Mouse (Mus musculus): Measurements from ENCODE around the gene Usp9y.

Usp9y gene

DNA sequence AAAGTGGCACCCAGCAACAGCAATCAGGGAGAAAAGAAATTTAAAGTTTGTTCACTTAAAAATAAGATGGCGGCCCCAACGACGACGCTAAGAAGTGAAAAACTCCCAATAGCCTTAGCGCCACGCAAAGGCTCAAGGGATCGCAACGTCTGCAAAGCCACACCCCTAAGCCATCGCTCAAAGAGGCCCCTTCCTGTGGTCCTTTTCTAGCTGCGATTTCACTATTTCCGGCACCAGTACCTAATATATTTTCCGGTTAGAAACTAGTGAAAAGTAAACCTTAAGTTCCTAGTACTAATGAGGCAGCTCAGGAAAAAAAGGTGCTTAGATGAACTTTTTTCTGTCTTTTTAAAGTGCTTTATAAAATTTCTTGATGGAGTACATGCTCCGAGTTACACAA is at the start of gene Usp9y:
TSS of gene Usp9y (minus strand) at position 101 of the 400 bp plus-strand sequence.
- H3K27me3 ChIP-seq (ENCODE audit: control insufficient read depth, insufficient read depth, low read length, poor library complexity, severe bottlenecking): no peaks in the 10 kb centered on the region
- H3K36me3 ChIP-seq (ENCODE audit: control insufficient read depth, insufficient read depth, low read length, poor library complexity, severe bottlenecking): no peaks in the 10 kb centered on the region
- no peak for DNase-seq (ENCODE audit: low read depth, low spot score)

GRCm38 (mm10) chrY:1293708-1294107 is 165.9 kb downstream of the Usp9y start:
- H3K36me3 ChIP-seq (ENCODE audit: control insufficient read depth, insufficient read depth, low read length, poor library complexity, severe bottlenecking): no peaks in the 10 kb centered on the region
- H3K27me3 ChIP-seq (ENCODE audit: control insufficient read depth, insufficient read depth, low read length, poor library complexity, severe bottlenecking): no peaks in the 10 kb centered on the region
- DNase-seq (ENCODE audit: low read depth, low spot score): peak; percentile 60

DNA sequence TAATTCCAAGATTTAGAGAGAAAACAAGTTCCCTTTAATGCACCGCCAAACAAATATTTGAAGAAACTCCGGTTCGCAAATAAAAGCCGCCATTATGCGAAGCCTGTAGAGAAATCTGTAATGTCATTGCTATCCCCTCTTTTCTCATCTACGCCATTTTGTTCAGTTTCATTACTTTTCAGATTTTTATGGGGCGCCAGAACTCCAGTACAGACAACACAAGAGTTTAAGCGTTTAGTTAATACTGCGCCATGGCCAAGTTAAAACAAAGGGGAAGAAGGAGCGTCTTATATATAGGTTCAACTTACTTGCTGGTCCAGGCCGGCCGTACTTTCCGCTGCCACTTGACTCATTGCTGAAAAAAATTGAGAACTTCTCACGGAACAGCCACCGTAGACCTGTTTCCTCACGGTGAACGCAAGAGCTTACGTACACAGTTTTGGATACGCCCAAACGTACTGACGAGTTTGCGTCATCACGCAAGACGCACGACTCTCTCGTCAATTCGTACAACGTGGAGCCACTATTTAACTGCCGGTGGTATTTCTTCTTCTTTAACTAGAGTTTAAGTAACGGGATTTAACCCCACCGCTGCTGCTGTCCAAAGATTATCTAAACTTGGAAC is 173.3 kb downstream of the Usp9y start, which contains the start of gene Ddx3y:
TSS of gene Ddx3y (minus strand) at position 459 of the 625 bp plus-strand sequence.
- Histone ChIP-seq H3K27me3 (ENCODE audit: control insufficient read depth, insufficient read depth, low read length, poor library complexity, severe bottlenecking) (no peaks in the 10 kb centered on the region), H3K36me3 (ENCODE audit: control insufficient read depth, insufficient read depth, low read length, poor library complexity, severe bottlenecking) (no peaks in the 10 kb centered on the region)

GRCm38 (mm10) chrY:1285735-1286134 is 173.8 kb downstream of the Usp9y start:
- Histone ChIP-seq H3K36me3 (ENCODE audit: control insufficient read depth, insufficient read depth, low read length, poor library complexity, severe bottlenecking) (no peaks in the 10 kb centered on the region), H3K27me3 (ENCODE audit: control insufficient read depth, insufficient read depth, low read length, poor library complexity, severe bottlenecking) (no peaks in the 10 kb centered on the region)
- DNase-seq (ENCODE audit: low read depth, low spot score): peak; percentile 56

More for the DNA sequence above, 173.3 kb downstream of the Usp9y start, which contains the start of gene Ddx3y:
- DNase-seq (ENCODE audit: low read depth, low spot score): peak; percentile 93

All from splenic B cell, adult 2 months (primary cell).